Mouse (Mus musculus) heart, embryonic 12.5 days (tissue): Measurements from ENCODE around the gene Ulk2. TPM values are rescaled to one million over a fixed set of nuclear protein-coding genes. Genes with fewer than 3 reads are reported as not detected.
"Not testable (repeated sequence)": the region's sequence is repeated elsewhere in the genome, so short reads cannot be mapped to it uniquely, and the experiment has no call there.

ENCODE experiments used
- ATAC-seq: fragments of 200-750 bp; cut with Nextera tagmentation; 2 replicates; pipeline ENCODE4 v1.8.0; 2017; ENCODE audit warnings: moderate TSS enrichment, moderate library complexity; ENCODE audit not compliant: insufficient number of reproducible peaks, low FRiP score
- H3K27ac ChIP-seq: fragments of 300-500 bp; sonication (generic); 2 replicates; pipeline ENCODE4 v1.5.1; 2016; ENCODE audit warnings: mild to moderate bottlenecking, moderate library complexity; ENCODE audit not compliant: poor library complexity, severe bottlenecking
- H3K27me3 ChIP-seq: fragments of 300-500 bp; sonication (generic); replicated peaks from 2 replicates; pipeline ENCODE4 v1.6.1; 2016; ENCODE audit warnings: mild to moderate bottlenecking, moderate library complexity
- H3K36me3 ChIP-seq: fragments of 300-500 bp; sonication (generic); 2 replicates; pipeline ENCODE4 v1.6.1; 2016; ENCODE audit warnings: mild to moderate bottlenecking, moderate library complexity
- H3K4me1 ChIP-seq: fragments of 300-500 bp; sonication (generic); replicated peaks from 2 replicates; pipeline ENCODE4 v1.6.1; 2016; ENCODE audit warnings: mild to moderate bottlenecking
- H3K4me2 ChIP-seq: fragments of 300-500 bp; sonication (generic); 2 replicates; pipeline ENCODE4 v1.6.1; 2016; ENCODE audit warnings: mild to moderate bottlenecking, moderate library complexity
- H3K4me3 ChIP-seq: fragments of 300-500 bp; sonication (generic); 2 replicates; pipeline ENCODE4 v1.5.1; 2016; ENCODE audit warnings: mild to moderate bottlenecking
- H3K9ac ChIP-seq: fragments of 300-500 bp; sonication (generic); 2 replicates; pipeline ENCODE4 v1.6.1; 2016; ENCODE audit warnings: mild to moderate bottlenecking, moderate library complexity
- H3K9me3 ChIP-seq: fragments of 300-500 bp; sonication (generic); replicated peaks from 2 replicates; pipeline ENCODE4 v1.6.1; 2016; ENCODE audit warnings: mild to moderate bottlenecking, moderate library complexity
- WGBS: fragments of 180-500 bp; shearing (Covaris S2); methylation state at CpG from one replicate; pipeline ENCODE4 v1.1.7; 2016; 5-methylcytosine and 5-hydroxymethylcytosine counted together
- polyA plus RNA-seq: library from polyadenylated mRNA; unstranded; fragments of >200 nt; fragmentation: Nextera tagmentation; extraction: Ambion mirVana; gene quantifications from 2 replicates; pipeline ENCODE4 v1.2.1, GENCODE M21; 2016

The Ulk2 gene
- polyA plus RNA-seq, 1 experiment from 2014 or later = 17.0 TPM

GRCm38 (mm10) chr11:61851195-61851594, 3.7 kb downstream of the Ulk2 start:
- peaks cover 4% of the 10 kb centered on the region; the same call in 1 of the 2 replicates for H3K4me1 ChIP-seq
- WGBS = 76% methylated on average over 3 of the region's 3 CpGs
- no peak overlapping the region for H3K4me2 ChIP-seq
- no peak overlapping the region for H3K4me3 ChIP-seq
- H3K36me3 ChIP-seq = peaks cover 9% of the 10 kb centered on the region
- H3K9me3 ChIP-seq = no peaks in the 10 kb centered on the region
- no peak overlapping the region for H3K27ac ChIP-seq
- ATAC-seq = no peak
- H3K27me3 ChIP-seq = no peaks in the 10 kb centered on the region
- H3K9ac ChIP-seq = no peak overlapping the region

GRCm38 (mm10) chr11:61840663-61841062, 14.2 kb downstream of the Ulk2 start:
- H3K9me3 ChIP-seq, H3K27me3 ChIP-seq, H3K9ac ChIP-seq, H3K27ac ChIP-seq, H3K4me2 ChIP-seq, ATAC-seq, H3K4me3 ChIP-seq, H3K4me1 ChIP-seq: not testable (repeated sequence)
- WGBS = 59% methylated on average over 3 of the region's 3 CpGs
- peaks cover 50% of the 10 kb centered on the region for H3K36me3 ChIP-seq

- no peaks in the 10 kb centered on the region for H3K27me3 ChIP-seq
- no peak overlapping the region for H3K27ac ChIP-seq
- no peaks in the 10 kb centered on the region for H3K4me1 ChIP-seq
- H3K9ac ChIP-seq = no peak overlapping the region
- no peak overlapping the region for H3K4me2 ChIP-seq
- H3K36me3 ChIP-seq = peaks cover 46% of the 10 kb centered on the region
- H3K4me3 ChIP-seq = no peak overlapping the region
- ATAC-seq = no peak
- 0 out of 2 replicates have a peak, but pooled peaks cover 3% of the 10 kb centered on the region for H3K9me3 ChIP-seq
These were observed 14.9 kb downstream of the Ulk2 start for GRCm38 (mm10) chr11:61839940-61840339.

- H3K9ac ChIP-seq = no peak overlapping the region
- WGBS = 86% methylated on average over 1 of the region's 1 CpGs
- 0 out of 2 replicates have a peak, but pooled peaks cover 3% of the 10 kb centered on the region for H3K9me3 ChIP-seq
- no peaks in the 10 kb centered on the region for H3K4me1 ChIP-seq
- ATAC-seq = no peak
- no peaks in the 10 kb centered on the region for H3K27me3 ChIP-seq
- H3K4me2 ChIP-seq = no peak overlapping the region
- no peak overlapping the region for H3K4me3 ChIP-seq
- peaks cover 51% of the 10 kb centered on the region for H3K36me3 ChIP-seq
- no peak overlapping the region for H3K27ac ChIP-seq
These were observed 15.7 kb downstream of the Ulk2 start for GRCm38 (mm10) chr11:61839182-61839581.

GRCm38 (mm10) chr11:61809793-61810192, 45.1 kb downstream of the Ulk2 start:
- Histone ChIP-seq H3K4me1 (peaks cover 5% of the 10 kb centered on the region; the same call in 1 of the 2 replicates), H3K9ac (no peak overlapping the region), H3K27me3 (no peaks in the 10 kb centered on the region), H3K36me3 (peaks cover 65% of the 10 kb centered on the region), H3K4me3 (no peak overlapping the region), H3K27ac (no peak overlapping the region), H3K9me3 (no peaks in the 10 kb centered on the region), H3K4me2 (no peak overlapping the region)
- 51% methylated on average over 4 of the region's 4 CpGs for WGBS
- ATAC-seq = no peak

GRCm38 (mm10) chr11:61808551-61809117, 46.2 kb downstream of the Ulk2 start:
- WGBS = 88% methylated on average over 2 of the region's 2 CpGs
- Histone ChIP-seq H3K27ac (no peak overlapping the region), H3K4me3 (no peak overlapping the region), H3K4me2 (no peak overlapping the region), H3K36me3 (peaks cover 58% of the 10 kb centered on the region), H3K4me1 (no peaks in the 10 kb centered on the region), H3K9ac (no peak overlapping the region), H3K9me3 (no peaks in the 10 kb centered on the region), H3K27me3 (no peaks in the 10 kb centered on the region)
- ATAC-seq = no peak

GRCm38 (mm10) chr11:61793441-61793840, 61.4 kb downstream of the Ulk2 start:
- Histone ChIP-seq H3K4me3 (no peak overlapping the region), H3K36me3 (peaks cover 42% of the 10 kb centered on the region), H3K27me3 (no peaks in the 10 kb centered on the region), H3K9me3 (no peaks in the 10 kb centered on the region), H3K4me2 (no peak overlapping the region), H3K27ac (no peak overlapping the region), H3K9ac (no peak overlapping the region), H3K4me1 (no peaks in the 10 kb centered on the region; the same call in 1 of the 2 replicates)
- no peak for ATAC-seq
- 85% methylated on average over 1 of the region's 1 CpGs for WGBS

GRCm38 (mm10) chr11:61788550-61788949, 66.3 kb downstream of the Ulk2 start:
- WGBS = 94% methylated on average over 1 of the region's 1 CpGs
- no peak overlapping the region for H3K4me2 ChIP-seq
- H3K36me3 ChIP-seq = peaks cover 54% of the 10 kb centered on the region
- H3K9ac ChIP-seq = no peak overlapping the region
- H3K4me3 ChIP-seq = no peak overlapping the region
- H3K27ac ChIP-seq = no peak overlapping the region
- no peaks in the 10 kb centered on the region for H3K9me3 ChIP-seq
- ATAC-seq = no peak
- no peaks in the 10 kb centered on the region for H3K4me1 ChIP-seq
- no peaks in the 10 kb centered on the region for H3K27me3 ChIP-seq

- not testable (repeated sequence) for H3K4me1 ChIP-seq, H3K9ac ChIP-seq, ATAC-seq, H3K4me2 ChIP-seq, H3K9me3 ChIP-seq, H3K27me3 ChIP-seq, H3K4me3 ChIP-seq, H3K27ac ChIP-seq
- 85% methylated on average over 3 of the region's 3 CpGs for WGBS
- peaks cover 53% of the 10 kb centered on the region for H3K36me3 ChIP-seq
These were observed 72.3 kb downstream of the Ulk2 start for GRCm38 (mm10) chr11:61782526-61782925.

GRCm38 (mm10) chr11:61774551-61775149, 80.2 kb downstream of the Ulk2 start:
- no peaks in the 10 kb centered on the region for H3K9me3 ChIP-seq
- H3K27me3 ChIP-seq = no peaks in the 10 kb centered on the region
- H3K9ac ChIP-seq = no peak overlapping the region
- H3K36me3 ChIP-seq = peaks cover 41% of the 10 kb centered on the region
- no peak overlapping the region for H3K27ac ChIP-seq
- H3K4me2 ChIP-seq = no peak overlapping the region
- 80% methylated on average over 4 of the region's 4 CpGs for WGBS
- H3K4me3 ChIP-seq = no peak overlapping the region
- no peak for ATAC-seq
- H3K4me1 ChIP-seq = no peaks in the 10 kb centered on the region

- Histone ChIP-seq H3K27me3 (no peaks in the 10 kb centered on the region), H3K9ac (peak within 1 kb of the TSS; percentile 83), H3K27ac (peak within 1 kb of the TSS; percentile 82), H3K4me2 (peak within 1 kb of the TSS; percentile 70), H3K36me3 (peaks cover 6% of the 10 kb centered on the region), H3K4me1 (peaks cover 4% of the 10 kb centered on the region; the same call in 1 of the 2 replicates), H3K9me3 (no peaks in the 10 kb centered on the region), H3K4me3 (peak within 1 kb of the TSS; percentile 80)
- peak; percentile 92 for ATAC-seq
- WGBS = under 1% methylated on average over 51 of the region's 51 CpGs
These were observed 93.1 kb downstream of the Ulk2 start, which contains the start of gene Prpsap2 for GRCm38 (mm10) chr11:61761584-61762407. Prpsap2 (minus strand) TSS chr11:61762088.
